Mouse (Mus musculus) gastrocnemius, postnatal 10 days (tissue): ENCODE measurements at regions not wholly inside any gene's neighbourhood (a gene's known extent, or its start where the extent isn't known, plus 50 kb on each side); places are given as distances from the start of the nearest gene placed in this dataset.
A peak's percentile ranks its signal among the peaks of the same experiment; 100 is the strongest.
"Not testable (repeated sequence)": the region's sequence is repeated elsewhere in the genome, so short reads cannot be mapped to it uniquely, and the experiment has no call there.

ENCODE experiments used
- DNase-seq: peaks from one replicate; pipeline ENCODE4 v3.0.0; 2021; ENCODE audit warnings: mixed read lengths

DNA sequence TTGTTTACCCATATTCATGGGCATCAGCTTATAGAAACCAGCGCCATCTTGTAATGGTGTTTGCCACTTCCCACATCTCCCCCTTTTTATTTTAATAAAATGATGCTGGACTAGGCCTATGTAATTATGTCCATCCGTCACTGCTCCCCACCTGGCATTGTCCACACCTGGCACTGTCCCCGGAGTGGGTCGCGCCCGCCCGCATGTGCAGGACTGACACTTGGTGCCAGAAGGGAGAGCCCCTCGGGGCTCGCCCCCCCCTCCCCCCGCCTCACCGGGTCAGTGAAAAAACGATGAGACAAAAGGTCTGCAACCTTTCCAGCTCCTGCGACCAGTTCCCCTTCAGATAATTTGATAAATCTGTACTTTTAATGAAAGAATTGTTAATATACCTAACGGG is 450.8 kb upstream of the Epha6 start:
- DNase-seq, result not testable (repeated sequence)

DNA sequence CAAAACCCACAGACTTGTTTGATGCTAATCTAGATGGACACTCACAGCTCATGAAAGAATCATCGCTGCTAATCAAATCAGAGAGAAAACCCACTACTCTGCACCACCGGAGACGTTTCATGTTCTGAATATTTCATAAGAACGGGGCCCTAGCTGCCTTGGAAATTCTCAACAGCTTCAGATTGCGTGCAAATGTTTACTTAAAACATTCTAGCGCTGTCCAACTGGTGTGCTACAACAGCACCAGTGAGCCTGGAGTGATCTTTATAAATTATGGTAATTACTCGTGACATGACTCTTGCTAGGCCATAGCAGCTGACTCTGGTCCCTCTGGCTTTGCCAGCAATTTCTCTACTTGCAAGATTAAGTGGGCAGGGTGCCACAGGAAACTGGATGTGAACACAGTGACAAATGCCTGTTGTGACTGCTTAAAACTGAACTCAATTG is 435.8 kb upstream of the Epha6 start:
- peak; percentile 7 for DNase-seq
